Mouse (Mus musculus) forebrain, embryonic 13.5 days (tissue): Measurements from ENCODE around the gene Smbd1. TPM values are rescaled to one million over a fixed set of nuclear protein-coding genes. Genes with fewer than 3 reads are reported as not detected.

ENCODE experiments used
- ATAC-seq: fragments of 200-750 bp; cut with Nextera tagmentation; 2 replicates; pipeline ENCODE4 v1.8.0; 2017
- H3K27ac ChIP-seq: fragments of 300-500 bp; sonication (generic); 2 replicates; pipeline ENCODE4 v1.5.1; 2015; ENCODE audit warnings: inconsistent platforms, mild to moderate bottlenecking, moderate library complexity
- H3K27me3 ChIP-seq: fragments of 300-500 bp; sonication (generic); 2 replicates; pipeline ENCODE4 v1.6.1; 2015; ENCODE audit warnings: mild to moderate bottlenecking, inconsistent platforms
- H3K36me3 ChIP-seq: fragments of 300-500 bp; sonication (generic); 2 replicates; pipeline ENCODE4 v1.6.1; 2015; ENCODE audit warnings: mild to moderate bottlenecking, inconsistent platforms; ENCODE audit not compliant: poor library complexity, severe bottlenecking
- H3K4me1 ChIP-seq: fragments of 300-500 bp; sonication (generic); 2 replicates; pipeline ENCODE4 v1.6.1; 2015; ENCODE audit warnings: inconsistent platforms
- H3K4me2 ChIP-seq: fragments of 300-500 bp; sonication (generic); 2 replicates; pipeline ENCODE4 v1.6.1; 2015; ENCODE audit warnings: inconsistent platforms, mild to moderate bottlenecking, moderate library complexity
- H3K4me3 ChIP-seq: fragments of 300-500 bp; sonication (generic); 2 replicates; pipeline ENCODE4 v1.5.1; 2015; ENCODE audit warnings: mild to moderate bottlenecking, inconsistent platforms
- H3K9ac ChIP-seq: fragments of 300-500 bp; sonication (generic); 2 replicates; pipeline ENCODE4 v1.6.1; 2015; ENCODE audit warnings: mild to moderate bottlenecking, inconsistent platforms
- H3K9me3 ChIP-seq: fragments of 300-500 bp; sonication (generic); replicated peaks from 2 replicates; pipeline ENCODE4 v1.6.1; 2016; ENCODE audit warnings: inconsistent platforms
- WGBS: fragments of 180-500 bp; shearing (Covaris S2); methylation state at CpG from one replicate; pipeline ENCODE4 v1.1.7; 2015; 5-methylcytosine and 5-hydroxymethylcytosine counted together
- polyA plus RNA-seq: library from polyadenylated mRNA; unstranded; fragments of >200 nt; fragmentation: Nextera tagmentation; extraction: Ambion mirVana; gene quantifications from 2 replicates; pipeline ENCODE4 v1.2.1, GENCODE M21; 2015

Smbd1 gene
- polyA plus RNA-seq, 1 experiment from 2014 or later = not detected

- Histone ChIP-seq H3K4me1 (no peaks in the 10 kb centered on the region), H3K36me3 (peaks cover 74% of the 10 kb centered on the region), H3K27me3 (no peaks in the 10 kb centered on the region), H3K9ac (no peak overlapping the region), H3K27ac (no peak overlapping the region), H3K9me3 (no peaks in the 10 kb centered on the region), H3K4me3 (no peak overlapping the region), H3K4me2 (no peak overlapping the region)
- 94% methylated on average over 13 of the region's 13 CpGs for WGBS
- ATAC-seq = no peak
These were observed 13.8 kb upstream of the Smbd1 start for GRCm38 (mm10) chr16:32824061-32824460.

- no peaks in the 10 kb centered on the region for H3K9me3 ChIP-seq
- ATAC-seq = no peak
- H3K9ac ChIP-seq = no peak overlapping the region
- no peaks in the 10 kb centered on the region for H3K4me1 ChIP-seq
- whole genome bisulfite sequencing = 93% methylated on average over 8 of the region's 8 CpGs
- H3K27ac ChIP-seq = no peak overlapping the region
- H3K36me3 ChIP-seq = peaks cover 68% of the 10 kb centered on the region
- no peak overlapping the region for H3K4me2 ChIP-seq
- no peak overlapping the region for H3K4me3 ChIP-seq
- no peaks in the 10 kb centered on the region for H3K27me3 ChIP-seq
These were observed 13.2 kb upstream of the Smbd1 start for GRCm38 (mm10) chr16:32823487-32823886.

GRCm38 (mm10) chr16:32822881-32823280, 12.6 kb upstream of the Smbd1 start:
- Histone ChIP-seq H3K4me2 (no peak overlapping the region), H3K4me1 (no peaks in the 10 kb centered on the region), H3K4me3 (no peak overlapping the region), H3K9me3 (no peaks in the 10 kb centered on the region), H3K27ac (no peak overlapping the region), H3K9ac (no peak overlapping the region), H3K36me3 (peaks cover 62% of the 10 kb centered on the region), H3K27me3 (no peaks in the 10 kb centered on the region)
- no peak for ATAC-seq
- 93% methylated on average over 5 of the region's 5 CpGs for WGBS

GRCm38 (mm10) chr16:32822450-32822827, 12.2 kb upstream of the Smbd1 start:
- no peaks in the 10 kb centered on the region for H3K9me3 ChIP-seq
- ATAC-seq = no peak
- H3K4me2 ChIP-seq = no peak overlapping the region
- H3K27me3 ChIP-seq = no peaks in the 10 kb centered on the region
- no peaks in the 10 kb centered on the region for H3K4me1 ChIP-seq
- no peak overlapping the region for H3K27ac ChIP-seq
- no peak overlapping the region for H3K4me3 ChIP-seq
- H3K9ac ChIP-seq = no peak overlapping the region
- 92% methylated on average over 6 of the region's 6 CpGs for WGBS
- peaks cover 57% of the 10 kb centered on the region for H3K36me3 ChIP-seq

GRCm38 (mm10) chr16:32821772-32822449, 11.6 kb upstream of the Smbd1 start:
- Histone ChIP-seq H3K27me3 (no peaks in the 10 kb centered on the region), H3K4me1 (no peaks in the 10 kb centered on the region), H3K27ac (no peak overlapping the region), H3K9me3 (no peaks in the 10 kb centered on the region), H3K4me3 (no peak overlapping the region), H3K4me2 (no peak overlapping the region), H3K36me3 (peaks cover 52% of the 10 kb centered on the region), H3K9ac (no peak overlapping the region)
- ATAC-seq = no peak
- WGBS = 81% methylated on average over 10 of the region's 10 CpGs

- ATAC-seq = no peak
- 94% methylated on average over 5 of the region's 5 CpGs for WGBS
- H3K4me3 ChIP-seq = no peak overlapping the region
- H3K9me3 ChIP-seq = no peaks in the 10 kb centered on the region
- H3K27ac ChIP-seq = no peak overlapping the region
- H3K27me3 ChIP-seq = no peaks in the 10 kb centered on the region
- H3K9ac ChIP-seq = no peak overlapping the region
- H3K36me3 ChIP-seq = peaks cover 17% of the 10 kb centered on the region
- peaks cover 10% of the 10 kb centered on the region for H3K4me1 ChIP-seq
- H3K4me2 ChIP-seq = no peak overlapping the region
These were observed 8.2 kb upstream of the Smbd1 start for GRCm38 (mm10) chr16:32818441-32818840.

- H3K27me3 ChIP-seq = no peaks in the 10 kb centered on the region
- no peaks in the 10 kb centered on the region for H3K9me3 ChIP-seq
- H3K4me1 ChIP-seq = peaks cover 12% of the 10 kb centered on the region
- no peak overlapping the region for H3K4me2 ChIP-seq
- ATAC-seq = no peak
- no peak overlapping the region for H3K4me3 ChIP-seq
- H3K36me3 ChIP-seq = peaks cover 13% of the 10 kb centered on the region
- no peak overlapping the region for H3K27ac ChIP-seq
- H3K9ac ChIP-seq = no peak overlapping the region
- 88% methylated on average over 4 of the region's 4 CpGs for WGBS
These were observed 7.8 kb upstream of the Smbd1 start for GRCm38 (mm10) chr16:32818036-32818435.

GRCm38 (mm10) chr16:32815160-32815605, 4.9 kb upstream of the Smbd1 start:
- WGBS = 10% methylated on average over 6 of the region's 6 CpGs
- no peaks in the 10 kb centered on the region for H3K36me3 ChIP-seq
- no peak overlapping the region for H3K27ac ChIP-seq
- H3K4me2 ChIP-seq = peak overlapping the region; percentile 57
- ATAC-seq = no peak
- peaks cover 12% of the 10 kb centered on the region for H3K4me1 ChIP-seq
- no peaks in the 10 kb centered on the region for H3K27me3 ChIP-seq
- H3K9ac ChIP-seq = peak overlapping the region; percentile 12; the same call in 1 of the 2 replicates
- peak overlapping the region; percentile 30; the same call in 1 of the 2 replicates for H3K4me3 ChIP-seq
- no peaks in the 10 kb centered on the region for H3K9me3 ChIP-seq

GRCm38 (mm10) chr16:32814539-32814938, 4.3 kb upstream of the Smbd1 start:
- H3K4me2 ChIP-seq = peak overlapping the region; percentile 57
- 26% methylated on average over 14 of the region's 14 CpGs for WGBS
- no peaks in the 10 kb centered on the region for H3K27me3 ChIP-seq
- no peak overlapping the region for H3K27ac ChIP-seq
- H3K4me1 ChIP-seq = peaks cover 12% of the 10 kb centered on the region
- H3K9ac ChIP-seq = peak overlapping the region; percentile 45; the same call in 1 of the 2 replicates
- no peak for ATAC-seq
- peak overlapping the region; percentile 30 for H3K4me3 ChIP-seq
- no peaks in the 10 kb centered on the region for H3K36me3 ChIP-seq
- H3K9me3 ChIP-seq = no peaks in the 10 kb centered on the region

GRCm38 (mm10) chr16:32813771-32814170, 3.5 kb upstream of the Smbd1 start:
- Histone ChIP-seq H3K4me3 (no peak overlapping the region), H3K27ac (no peak overlapping the region), H3K27me3 (no peaks in the 10 kb centered on the region), H3K9me3 (no peaks in the 10 kb centered on the region), H3K4me2 (no peak overlapping the region), H3K36me3 (no peaks in the 10 kb centered on the region), H3K9ac (no peak overlapping the region), H3K4me1 (peaks cover 12% of the 10 kb centered on the region)
- ATAC-seq = no peak
- WGBS = 69% methylated on average over 3 of the region's 3 CpGs

- ATAC-seq = no peak
- Histone ChIP-seq H3K4me1 (peaks cover 12% of the 10 kb centered on the region), H3K4me2 (peak overlapping the region; percentile 30; the same call in 1 of the 2 replicates), H3K27ac (no peak overlapping the region), H3K27me3 (no peaks in the 10 kb centered on the region), H3K9me3 (no peaks in the 10 kb centered on the region), H3K36me3 (no peaks in the 10 kb centered on the region), H3K4me3 (no peak overlapping the region), H3K9ac (no peak overlapping the region)
- WGBS = 48% methylated on average over 9 of the region's 9 CpGs
These were observed 3.1 kb upstream of the Smbd1 start for GRCm38 (mm10) chr16:32813362-32813761.

GRCm38 (mm10) chr16:32812888-32813361, 2.6 kb upstream of the Smbd1 start:
- Histone ChIP-seq H3K36me3 (no peaks in the 10 kb centered on the region), H3K27ac (no peak overlapping the region), H3K27me3 (no peaks in the 10 kb centered on the region), H3K4me2 (peak overlapping the region; percentile 30; the same call in 1 of the 2 replicates), H3K4me3 (no peak overlapping the region), H3K4me1 (peaks cover 13% of the 10 kb centered on the region), H3K9ac (no peak overlapping the region), H3K9me3 (no peaks in the 10 kb centered on the region)
- 3% methylated on average over 9 of the region's 9 CpGs for WGBS
- peak; percentile 41; the same call in 1 of the 2 replicates for ATAC-seq
